Mouse (Mus musculus): ENCODE measurements at regions not wholly inside any gene's neighbourhood (a gene's known extent, or its start where the extent isn't known, plus 50 kb on each side); places are given as distances from the start of the nearest gene placed in this dataset.

- WGBS, result 85% methylated on average over 4 of the region's 4 CpGs
- Histone ChIP-seq H3K4me2 (no peak overlapping the region), H3K27ac (no peak overlapping the region), H3K36me3 (replicated peaks) (no peaks in the 10 kb centered on the region), H3K4me1 (no peaks in the 10 kb centered on the region), H3K9me3 (no peaks in the 10 kb centered on the region), H3K9ac (no peak overlapping the region), H3K4me3 (no peak overlapping the region), H3K27me3 (replicated peaks) (no peaks in the 10 kb centered on the region)
- ATAC-seq (replicated peaks), result no peak
Measured at GRCm38 (mm10) chr13:30040288-30040687, 54.4 kb upstream of the E2f3 start.

- WGBS, result 82% methylated on average over 2 of the region's 2 CpGs
- H3K9ac ChIP-seq, result no peak overlapping the region
- H3K27me3 ChIP-seq (replicated peaks), result no peaks in the 10 kb centered on the region
- no peak for ATAC-seq (replicated peaks)
- H3K36me3 ChIP-seq (replicated peaks), result no peaks in the 10 kb centered on the region
- no peak overlapping the region for H3K4me3 ChIP-seq
- no peak overlapping the region for H3K27ac ChIP-seq
- H3K9me3 ChIP-seq, result no peaks in the 10 kb centered on the region
- H3K4me2 ChIP-seq, result no peak overlapping the region
- no peaks in the 10 kb centered on the region for H3K4me1 ChIP-seq
Measured at GRCm38 (mm10) chr13:30039791-30040190, 53.9 kb upstream of the E2f3 start.

- Histone ChIP-seq H3K4me1 (no peaks in the 10 kb centered on the region), H3K36me3 (replicated peaks) (no peaks in the 10 kb centered on the region), H3K27me3 (replicated peaks) (no peaks in the 10 kb centered on the region), H3K9me3 (no peaks in the 10 kb centered on the region), H3K4me2 (no peak overlapping the region), H3K27ac (no peak overlapping the region), H3K9ac (no peak overlapping the region), H3K4me3 (no peak overlapping the region)
- no peak for ATAC-seq (replicated peaks)
- 78% methylated on average over 8 of the region's 8 CpGs for WGBS
Measured at GRCm38 (mm10) chr13:30036561-30036960, 50.7 kb upstream of the E2f3 start.

- 90% methylated on average over 3 of the region's 3 CpGs for WGBS
- no peak overlapping the region for H3K4me2 ChIP-seq
Measured at GRCm38 (mm10) chr13:30036071-30036470, 50.2 kb upstream of the E2f3 start.

More at GRCm38 (mm10) chr13:30036071-30036470, 50.2 kb upstream of the E2f3 start:
- ATAC-seq (replicated peaks), result no peak
- Histone ChIP-seq H3K36me3 (replicated peaks) (no peaks in the 10 kb centered on the region), H3K9ac (no peak overlapping the region), H3K9me3 (no peaks in the 10 kb centered on the region), H3K27me3 (replicated peaks) (no peaks in the 10 kb centered on the region), H3K4me3 (no peak overlapping the region), H3K4me1 (no peaks in the 10 kb centered on the region), H3K27ac (no peak overlapping the region)

Measured in midbrain, embryonic 15.5 days (tissue).